Mouse (Mus musculus): ENCODE measurements around the gene Nedd9. TPM values are rescaled to one million over a fixed set of nuclear protein-coding genes. Genes with fewer than 3 reads are reported as not detected.

Gene Nedd9
- polyA plus RNA-seq, 1 experiment from 2014 or later = 19.3 TPM

GRCm38 (mm10) chr13:41510631-41511419, 23.7 kb upstream of the Nedd9 start:
- H3K4me1 ChIP-seq = peaks cover 13% of the 10 kb centered on the region
- WGBS = 37% methylated on average over 7 of the region's 7 CpGs
- peak overlapping the region; percentile 22 for H3K4me2 ChIP-seq
- H3K9me3 ChIP-seq = no peaks in the 10 kb centered on the region
- no peak overlapping the region for H3K4me3 ChIP-seq
- ATAC-seq (ENCODE audit: extremely low read depth, insufficient number of reproducible peaks, low FRiP score, low TSS enrichment) = no peak
- H3K9ac ChIP-seq = no peak overlapping the region
- H3K27me3 ChIP-seq (replicated peaks) = no peaks in the 10 kb centered on the region
- peak overlapping the region; percentile 67 for H3K27ac ChIP-seq (replicated peaks)
- no peaks in the 10 kb centered on the region for H3K36me3 ChIP-seq

- WGBS = 76% methylated on average over 2 of the region's 2 CpGs
- H3K4me2 ChIP-seq = no peak overlapping the region
- no peaks in the 10 kb centered on the region for H3K9me3 ChIP-seq
- no peak overlapping the region for H3K27ac ChIP-seq (replicated peaks)
- no peak overlapping the region for H3K4me3 ChIP-seq
- peaks cover 2% of the 10 kb centered on the region for H3K4me1 ChIP-seq
- peaks cover 9% of the 10 kb centered on the region; the same call in 1 of the 2 replicates for H3K27me3 ChIP-seq (replicated peaks)
- H3K36me3 ChIP-seq = no peaks in the 10 kb centered on the region
- no peak overlapping the region for H3K9ac ChIP-seq
- no peak for ATAC-seq (ENCODE audit: extremely low read depth, insufficient number of reproducible peaks, low FRiP score, low TSS enrichment)
Measured at GRCm38 (mm10) chr13:41505594-41505993, 18.4 kb upstream of the Nedd9 start.

GRCm38 (mm10) chr13:41504997-41505396, 17.8 kb upstream of the Nedd9 start:
- 69% methylated on average over 2 of the region's 2 CpGs for WGBS

GRCm38 (mm10) chr13:41504448-41504847, 17.3 kb upstream of the Nedd9 start:
- Histone ChIP-seq H3K27me3 (replicated peaks) (peaks cover 9% of the 10 kb centered on the region; the same call in 1 of the 2 replicates), H3K27ac (replicated peaks) (no peak overlapping the region), H3K4me1 (no peaks in the 10 kb centered on the region; the same call in 1 of the 2 replicates), H3K9me3 (no peaks in the 10 kb centered on the region), H3K9ac (no peak overlapping the region), H3K4me2 (no peak overlapping the region), H3K36me3 (no peaks in the 10 kb centered on the region), H3K4me3 (no peak overlapping the region)
- WGBS = 82% methylated on average over 2 of the region's 2 CpGs
- no peak for ATAC-seq (ENCODE audit: extremely low read depth, insufficient number of reproducible peaks, low FRiP score, low TSS enrichment)

More at GRCm38 (mm10) chr13:41504997-41505396, 17.8 kb upstream of the Nedd9 start:
- ATAC-seq (ENCODE audit: extremely low read depth, insufficient number of reproducible peaks, low FRiP score, low TSS enrichment) = no peak
- no peaks in the 10 kb centered on the region; the same call in 1 of the 2 replicates for H3K4me1 ChIP-seq
- H3K36me3 ChIP-seq = no peaks in the 10 kb centered on the region
- no peak overlapping the region for H3K27ac ChIP-seq (replicated peaks)
- peaks cover 9% of the 10 kb centered on the region; the same call in 1 of the 2 replicates for H3K27me3 ChIP-seq (replicated peaks)
- no peak overlapping the region for H3K4me2 ChIP-seq
- no peak overlapping the region for H3K9ac ChIP-seq
- H3K9me3 ChIP-seq = no peaks in the 10 kb centered on the region
- no peak overlapping the region for H3K4me3 ChIP-seq

- no peaks in the 10 kb centered on the region for H3K36me3 ChIP-seq
- H3K27ac ChIP-seq (replicated peaks) = no peak overlapping the region
- H3K4me2 ChIP-seq = no peak overlapping the region
- H3K9ac ChIP-seq = no peak overlapping the region
- H3K9me3 ChIP-seq = no peaks in the 10 kb centered on the region
- no peak for ATAC-seq (ENCODE audit: extremely low read depth, insufficient number of reproducible peaks, low FRiP score, low TSS enrichment)
- H3K27me3 ChIP-seq (replicated peaks) = peaks cover 9% of the 10 kb centered on the region; the same call in 1 of the 2 replicates
- WGBS = 65% methylated on average over 2 of the region's 2 CpGs
- H3K4me1 ChIP-seq = no peaks in the 10 kb centered on the region; the same call in 1 of the 2 replicates
- no peak overlapping the region for H3K4me3 ChIP-seq
Measured at GRCm38 (mm10) chr13:41502917-41503301, 15.7 kb upstream of the Nedd9 start.

GRCm38 (mm10) chr13:41502136-41502916, 15.2 kb upstream of the Nedd9 start:
- Histone ChIP-seq H3K4me2 (no peak overlapping the region), H3K4me3 (no peak overlapping the region), H3K36me3 (no peaks in the 10 kb centered on the region), H3K9me3 (no peaks in the 10 kb centered on the region), H3K27ac (replicated peaks) (no peak overlapping the region), H3K27me3 (replicated peaks) (peaks cover 9% of the 10 kb centered on the region; the same call in 1 of the 2 replicates), H3K4me1 (no peaks in the 10 kb centered on the region; the same call in 1 of the 2 replicates), H3K9ac (no peak overlapping the region)
- WGBS = 61% methylated on average over 12 of the region's 12 CpGs
- no peak for ATAC-seq (ENCODE audit: extremely low read depth, insufficient number of reproducible peaks, low FRiP score, low TSS enrichment)

GRCm38 (mm10) chr13:41500793-41501192, 13.6 kb upstream of the Nedd9 start:
- no peak overlapping the region for H3K4me3 ChIP-seq
- no peak overlapping the region for H3K27ac ChIP-seq (replicated peaks)
- H3K27me3 ChIP-seq (replicated peaks) = peaks cover 9% of the 10 kb centered on the region; the same call in 1 of the 2 replicates
- ATAC-seq (ENCODE audit: extremely low read depth, insufficient number of reproducible peaks, low FRiP score, low TSS enrichment) = no peak
- no peak overlapping the region for H3K9ac ChIP-seq
- H3K4me2 ChIP-seq = no peak overlapping the region
- H3K9me3 ChIP-seq = no peaks in the 10 kb centered on the region
- WGBS = 74% methylated on average over 3 of the region's 3 CpGs
- no peaks in the 10 kb centered on the region for H3K36me3 ChIP-seq
- no peaks in the 10 kb centered on the region; the same call in 1 of the 2 replicates for H3K4me1 ChIP-seq

- Histone ChIP-seq H3K9ac (no peak overlapping the region), H3K4me2 (no peak overlapping the region), H3K27ac (replicated peaks) (no peak overlapping the region), H3K36me3 (no peaks in the 10 kb centered on the region), H3K27me3 (replicated peaks) (peaks cover 5% of the 10 kb centered on the region; the same call in 1 of the 2 replicates), H3K4me1 (no peaks in the 10 kb centered on the region; the same call in 1 of the 2 replicates), H3K9me3 (no peaks in the 10 kb centered on the region), H3K4me3 (no peak overlapping the region)
- no peak for ATAC-seq (ENCODE audit: extremely low read depth, insufficient number of reproducible peaks, low FRiP score, low TSS enrichment)
- 82% methylated on average over 2 of the region's 2 CpGs for WGBS
Measured at GRCm38 (mm10) chr13:41498611-41499121, 11.5 kb upstream of the Nedd9 start.

- Histone ChIP-seq H3K27me3 (replicated peaks) (peaks cover 5% of the 10 kb centered on the region; the same call in 1 of the 2 replicates), H3K4me1 (no peaks in the 10 kb centered on the region), H3K4me3 (no peak overlapping the region), H3K9ac (no peak overlapping the region), H3K4me2 (no peak overlapping the region), H3K9me3 (no peaks in the 10 kb centered on the region), H3K27ac (replicated peaks) (no peak overlapping the region), H3K36me3 (no peaks in the 10 kb centered on the region)
- ATAC-seq (ENCODE audit: extremely low read depth, insufficient number of reproducible peaks, low FRiP score, low TSS enrichment) = no peak
- WGBS = 67% methylated on average over 2 of the region's 2 CpGs
Measured at GRCm38 (mm10) chr13:41494681-41495080, 7.5 kb upstream of the Nedd9 start.

GRCm38 (mm10) chr13:41491981-41492702, 5.0 kb upstream of the Nedd9 start:
- Histone ChIP-seq H3K9ac (no peak overlapping the region), H3K27ac (replicated peaks) (no peak overlapping the region), H3K4me3 (no peak overlapping the region), H3K9me3 (no peaks in the 10 kb centered on the region), H3K36me3 (no peaks in the 10 kb centered on the region), H3K4me2 (no peak overlapping the region), H3K4me1 (no peaks in the 10 kb centered on the region; the same call in 1 of the 2 replicates), H3K27me3 (replicated peaks) (peaks cover 10% of the 10 kb centered on the region; the same call in 1 of the 2 replicates)
- no peak for ATAC-seq (ENCODE audit: extremely low read depth, insufficient number of reproducible peaks, low FRiP score, low TSS enrichment)
- WGBS = 73% methylated on average over 8 of the region's 8 CpGs

All from heart, embryonic 13.5 days (tissue).